ENCODE assay signal across 36 mouse cellular contexts in genomic region chr10:63234133-63234532, GRCm38 (mm10). TPM values are rescaled to one million over a fixed set of nuclear protein-coding genes. Genes with fewer than 3 reads are reported as not detected.
DNase-seq lines count a peak whose midpoint lies in the region; ATAC-seq lines count a peak whose summit lies in the region.
"Had no signal": no experiment of that assay in that cellular context is flagged by ENCODE, and none has a peak within 500 bp of the region (broad histone marks: within the 10 kb centered on the region; RNA-seq: fewer than 3 reads in every experiment).

No protein-coding gene starts in this region.

- no peaks in the 10 kb centered on the region for H3K4me1 ChIP-seq in forebrain, embryonic 12.5 days
- H3K4me1 ChIP-seq: embryonic facial prominence, embryonic 10.5 days; embryonic facial prominence, embryonic 15.5 days; hindbrain, embryonic 10.5 days; hindbrain, embryonic 15.5 days; kidney, embryonic 15.5 days; limb, embryonic 10.5 days; limb, embryonic 15.5 days; midbrain, embryonic 13.5 days had no signal

- H3K9me3 ChIP-seq in forebrain, embryonic 12.5 days, result no peaks in the 10 kb centered on the region
- H3K9me3 ChIP-seq: embryonic facial prominence, embryonic 10.5 days; embryonic facial prominence, embryonic 15.5 days; heart, embryonic 12.5 days; hindbrain, embryonic 15.5 days; kidney, embryonic 15.5 days; limb, embryonic 10.5 days; limb, embryonic 15.5 days; midbrain, embryonic 13.5 days had no signal

- H3K27ac ChIP-seq in forebrain, embryonic 12.5 days, result no peak overlapping the region
- H3K27ac ChIP-seq: embryonic facial prominence, embryonic 10.5 days; embryonic facial prominence, embryonic 15.5 days; hindbrain, embryonic 10.5 days; hindbrain, embryonic 15.5 days; kidney, embryonic 15.5 days; limb, embryonic 10.5 days; limb, embryonic 15.5 days; liver, embryonic 14.5 days; macrophage; midbrain, embryonic 13.5 days; stomach, postnatal 0 days had no signal

- no peak for ATAC-seq in forebrain, embryonic 12.5 days (ENCODE audit: low FRiP score)
- ATAC-seq: activated CD4-positive, CD25-positive, alpha-beta regulatory T cell, adult 4 months; CD4-positive, CD25-positive, alpha-beta regulatory T cell, adult 4 months; forebrain, embryonic 14.5 days; inflammation-experienced regulatory T-cells, adult 6 months; midbrain, embryonic 13.5 days had no signal

- H3K4me3 ChIP-seq in forebrain, embryonic 12.5 days (replicated peaks), result no peak overlapping the region
- H3K4me3 ChIP-seq: embryonic facial prominence, embryonic 10.5 days; embryonic facial prominence, embryonic 15.5 days; heart, embryonic 12.5 days; hindbrain, embryonic 10.5 days; hindbrain, embryonic 15.5 days; kidney, embryonic 15.5 days; limb, embryonic 10.5 days; limb, embryonic 15.5 days; midbrain, embryonic 13.5 days had no signal

- no peaks in the 10 kb centered on the region for H3K36me3 ChIP-seq in forebrain, embryonic 12.5 days (replicated peaks)
- H3K36me3 ChIP-seq: embryonic facial prominence, embryonic 10.5 days; embryonic facial prominence, embryonic 15.5 days; heart, embryonic 12.5 days; hindbrain, embryonic 10.5 days; hindbrain, embryonic 15.5 days; kidney, embryonic 15.5 days; limb, embryonic 10.5 days; limb, embryonic 15.5 days; midbrain, embryonic 13.5 days had no signal

- no peaks in the 10 kb centered on the region for H3K27me3 ChIP-seq in forebrain, embryonic 12.5 days
- H3K27me3 ChIP-seq: embryonic facial prominence, embryonic 15.5 days; heart, embryonic 12.5 days; hindbrain, embryonic 15.5 days; kidney, embryonic 15.5 days; limb, embryonic 15.5 days; midbrain, embryonic 13.5 days had no signal

- H3K9ac ChIP-seq in forebrain, embryonic 12.5 days, result no peak overlapping the region
- H3K9ac ChIP-seq: embryonic facial prominence, embryonic 15.5 days; heart, embryonic 12.5 days; hindbrain, embryonic 15.5 days; kidney, embryonic 15.5 days; limb, embryonic 15.5 days; liver, embryonic 14.5 days; midbrain, embryonic 13.5 days had no signal

- DNase-seq in frontal cortex, adult 2 months (ENCODE audit: extremely low spot score in 1 of 2, low spot score in 1 of 2), result peak; percentile 35 to 59
- DNase-seq in frontal cortex, postnatal 10 days (ENCODE audit: low spot score in 2 of 2), result no peak
- peak; percentile 59 for DNase-seq in right cerebral cortex, adult 18-20 months
- DNase-seq in right cerebral cortex, postnatal 25 days, result no peak
- DNase-seq in layer of hippocampus, adult 9-10 months (ENCODE audit: low spot score), result peak; percentile 17
- DNase-seq in B cell, adult 2 months, result no peak
- DNase-seq: adrenal gland, adult 2 months; adrenal gland, postnatal 36 days; cerebellum, adult 2 months; cerebellum, postnatal 14 days; gastrocnemius, postnatal 25 days; heart, adult 18-20 months; kidney, adult 11 months; kidney, postnatal 25 days; lung, adult 2 months; lung, postnatal 10 days; right cerebral cortex, postnatal 4 days; thymus, postnatal 4 days had no signal

- 86% methylated on average over 5 of the region's 5 CpGs for WGBS in forebrain, embryonic 12.5 days

- no peak overlapping the region for H3K4me2 ChIP-seq in forebrain, embryonic 12.5 days
- H3K4me2 ChIP-seq: embryonic facial prominence, embryonic 15.5 days; heart, embryonic 12.5 days; hindbrain, embryonic 15.5 days; kidney, embryonic 15.5 days; limb, embryonic 15.5 days; midbrain, embryonic 13.5 days had no signal

RNA-seq across cellular contexts. Expression of gene Herc4, which starts 9.5 kb away (rescaled TPM):
- polyA plus RNA-seq in frontal cortex, adult 2 months (2012; rRNA removed), result 31.8 and 33.7 TPM in 2 replicates
- polyA plus RNA-seq in forebrain, embryonic 12.5 days (2016; fragmentation: Nextera tagmentation; extraction: Ambion mirVana), result 47.1 and 49.6 TPM in 2 replicates

RNA-seq across cellular contexts. Expression of gene Mypn, which starts 30.4 kb away (rescaled TPM):
- 1.9 and 2.0 TPM in 2 replicates for polyA plus RNA-seq in frontal cortex, adult 2 months (2012; rRNA removed)
- not detected in 2 replicates for polyA plus RNA-seq in forebrain, embryonic 12.5 days (2016; fragmentation: Nextera tagmentation; extraction: Ambion mirVana)
- polyA plus RNA-seq: CD4-positive, CD25-positive, alpha-beta regulatory T cell, adult 4 months; embryonic facial prominence, embryonic 10.5 days; inflammation-experienced regulatory T-cells, adult 6 months; macrophage; spleen, adult 2 months had no signal

Comparison
In these comparisons a context has a peak if more than half of its experiments do, and no peak if none do; other contexts are left out.
1. DNase-seq: peak in frontal cortex, adult 2 months (2 of 2), right cerebral cortex, adult 18-20 months (single experiment) and layer of hippocampus, adult 9-10 months (single experiment); none in frontal cortex, postnatal 10 days (0 of 2), right cerebral cortex, postnatal 25 days (single experiment) and B cell, adult 2 months (0 of 2).